Mouse (Mus musculus) c-Kit-negative CD71-positive TER-119-positive erythroid progenitor cells, embryonic 14.5 days (primary cell): ENCODE results near the gene Zdhhc11.
A peak's percentile ranks its signal among the peaks of the same experiment; 100 is the strongest.

Experiments
- DNase-seq: peaks from one replicate; pipeline ENCODE4 v3.0.0-alpha.2; 2013; ENCODE audit warnings: low read depth, low spot score

Zdhhc11 gene

DNA sequence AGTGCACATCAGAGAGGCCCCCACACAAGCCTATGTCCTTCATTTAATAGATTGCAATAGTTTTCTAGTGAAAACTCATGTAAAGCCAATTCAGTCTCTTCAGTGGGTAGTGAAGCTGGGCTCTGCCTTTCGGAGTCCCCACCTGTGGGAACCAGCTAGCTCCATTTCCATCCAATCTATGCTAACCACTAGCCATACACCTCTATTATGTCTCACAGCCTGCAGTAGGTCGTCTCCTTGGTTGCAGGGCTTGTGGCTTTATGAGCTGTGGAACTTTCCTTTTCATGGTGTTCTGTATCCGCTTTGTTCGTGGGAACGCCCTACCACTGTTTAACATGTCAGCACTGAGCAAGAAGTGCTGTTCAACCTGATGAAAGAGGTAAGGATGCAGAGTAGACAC, at the start of gene Zdhhc11:
Gene Zdhhc11, plus strand, starts transcription at position 301 of the 400 bp plus-strand sequence.
- no peak for DNase-seq

DNA sequence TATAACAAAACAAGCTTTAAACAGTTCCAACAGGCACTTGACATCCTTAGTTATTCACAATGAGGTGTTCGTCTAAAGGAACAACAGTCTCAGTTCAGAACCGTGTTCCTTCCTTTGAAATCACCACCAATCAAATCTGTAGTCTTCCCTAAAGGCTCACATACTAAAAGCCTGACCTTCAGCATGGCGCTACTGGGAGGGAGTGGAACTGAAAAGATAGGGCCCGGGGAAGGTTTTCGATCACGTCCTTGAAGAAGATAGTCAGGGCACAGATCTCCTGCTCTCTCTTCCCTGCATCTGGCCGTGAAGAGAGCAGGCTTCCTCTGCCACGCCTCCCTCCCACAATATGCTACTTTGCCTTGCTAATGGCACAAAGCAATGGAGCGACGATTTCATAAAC, 31.4 kb upstream of the Zdhhc11 start:
- DNase-seq, result no peak

DNA sequence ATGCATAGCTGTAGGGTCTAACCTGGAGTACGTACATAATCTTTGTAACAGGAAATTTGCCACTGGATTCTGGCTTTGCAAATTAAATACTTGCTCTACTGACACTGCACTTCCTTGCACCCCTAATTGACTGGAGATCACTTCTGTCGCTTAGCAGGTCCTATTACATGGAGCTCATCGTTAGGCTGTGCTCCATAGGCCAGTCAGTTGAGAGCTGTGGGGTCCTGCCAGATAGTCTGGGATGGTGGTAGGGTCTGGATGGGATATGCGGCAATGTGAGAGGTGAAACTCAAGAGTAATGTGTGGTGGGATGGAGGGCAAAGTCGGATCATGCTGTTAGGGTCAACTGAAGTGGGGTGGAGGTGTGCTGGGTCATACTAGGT, 26.7 kb upstream of the Zdhhc11 start:
- DNase-seq, result peak; percentile 12

DNA sequence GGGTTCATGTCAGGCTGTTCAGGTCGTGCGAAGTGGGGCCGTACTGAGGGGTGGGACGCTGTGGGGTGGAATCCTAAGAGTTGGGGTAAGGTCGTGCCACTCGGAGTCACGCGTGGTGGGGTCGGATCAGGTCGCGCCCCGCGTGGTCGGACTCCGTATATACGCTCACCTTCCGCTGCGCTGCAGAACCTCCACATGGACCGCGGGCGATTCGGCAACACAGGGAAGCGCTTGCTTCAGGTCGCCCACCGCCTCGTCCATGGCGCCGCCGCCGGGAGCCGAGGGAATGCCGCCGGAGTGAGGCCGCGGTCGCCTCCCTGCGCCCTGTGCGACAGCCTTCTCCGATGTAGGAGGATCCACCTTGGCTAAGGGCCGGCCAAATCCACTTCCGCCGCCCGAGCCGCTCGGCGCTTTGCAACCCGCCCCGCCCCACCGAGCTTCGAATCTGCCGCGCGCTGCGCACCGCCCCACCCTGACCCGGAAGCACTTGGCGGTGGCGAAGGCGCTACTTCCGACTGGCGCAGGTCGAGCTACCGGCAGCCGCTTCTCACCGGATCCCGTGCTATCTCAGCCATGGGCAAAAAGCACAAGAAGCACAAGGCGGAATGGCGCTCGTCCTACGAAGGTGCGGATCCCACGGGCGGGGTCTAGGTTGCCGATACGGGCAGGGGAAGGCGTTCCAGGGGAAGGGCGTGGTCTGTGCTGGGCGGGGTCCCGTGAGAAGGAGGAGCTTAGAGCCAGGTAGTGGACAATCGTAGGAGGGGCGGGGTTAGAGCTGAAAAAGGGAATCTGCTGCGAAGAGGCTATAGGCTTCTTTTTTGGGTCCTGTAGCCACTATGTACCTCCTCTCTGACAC, 26.1 kb upstream of the Zdhhc11 start, which contains the start of the genes Trip13 and Brd9:
Gene Trip13, minus strand, starts transcription at position 464 of the 856 bp plus-strand sequence.
Gene Brd9, plus strand, starts transcription at position 491 of the 856 bp plus-strand sequence.
- DNase-seq, result peak; percentile 86

DNA sequence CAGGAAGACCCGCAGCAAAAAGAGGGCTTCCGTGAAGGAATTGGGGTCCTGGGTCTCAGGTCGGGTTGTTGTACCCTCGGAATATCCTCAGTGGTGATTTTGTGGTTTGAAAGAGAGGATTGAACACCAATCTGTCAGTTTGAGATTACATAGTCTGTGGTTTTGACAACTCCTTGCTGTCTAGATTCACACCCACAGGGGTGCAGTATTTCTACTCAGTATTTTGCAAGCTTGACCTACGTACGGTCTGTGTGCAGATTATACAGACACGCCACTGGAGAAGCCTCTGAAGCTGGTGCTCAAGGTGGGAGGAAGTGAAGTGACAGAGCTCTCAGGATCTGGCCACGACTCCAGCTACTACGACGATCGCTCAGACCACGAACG, 25.5 kb upstream of the Zdhhc11 start:
- DNase-seq, result no peak

DNA sequence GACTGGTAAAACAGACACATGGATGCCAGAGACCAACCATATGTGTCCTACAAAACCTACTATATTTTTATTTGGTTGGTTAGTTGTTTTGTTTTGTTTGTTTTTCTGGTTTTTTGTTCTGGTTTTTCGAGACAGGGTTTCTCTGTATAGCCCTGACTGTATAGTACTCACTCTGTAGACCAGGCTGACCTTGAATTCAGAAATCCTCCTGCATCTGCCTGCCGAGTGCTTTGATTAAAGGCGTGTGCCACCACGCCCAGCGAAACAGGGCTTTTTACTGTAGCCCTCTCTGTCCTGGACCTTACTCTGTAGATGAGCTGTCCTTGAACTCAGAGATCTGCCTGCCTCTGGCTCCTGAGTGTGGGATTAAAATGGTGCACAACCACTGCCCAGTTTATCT, 24.6 kb upstream of the Zdhhc11 start:
- DNase-seq, result no peak

DNA sequence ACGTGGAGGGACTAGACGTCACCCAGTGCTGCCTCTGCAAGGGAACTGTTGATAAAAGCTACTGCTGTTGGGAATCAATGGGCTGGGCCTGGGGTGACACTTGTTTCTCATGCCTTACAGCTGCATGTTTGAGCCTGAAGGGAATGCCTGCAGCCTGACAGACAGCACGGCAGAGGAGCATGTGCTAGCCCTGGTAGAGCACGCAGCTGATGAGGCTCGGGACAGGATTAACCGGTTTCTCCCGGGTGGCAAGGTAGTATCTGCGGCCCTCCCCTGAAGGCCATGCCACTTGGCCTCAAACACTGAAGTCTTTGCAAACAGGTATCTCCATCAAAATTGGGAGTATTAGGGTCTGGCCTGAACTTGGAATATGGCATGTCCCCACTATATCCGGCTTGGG, 19.0 kb upstream of the Zdhhc11 start:
- no peak for DNase-seq

DNA sequence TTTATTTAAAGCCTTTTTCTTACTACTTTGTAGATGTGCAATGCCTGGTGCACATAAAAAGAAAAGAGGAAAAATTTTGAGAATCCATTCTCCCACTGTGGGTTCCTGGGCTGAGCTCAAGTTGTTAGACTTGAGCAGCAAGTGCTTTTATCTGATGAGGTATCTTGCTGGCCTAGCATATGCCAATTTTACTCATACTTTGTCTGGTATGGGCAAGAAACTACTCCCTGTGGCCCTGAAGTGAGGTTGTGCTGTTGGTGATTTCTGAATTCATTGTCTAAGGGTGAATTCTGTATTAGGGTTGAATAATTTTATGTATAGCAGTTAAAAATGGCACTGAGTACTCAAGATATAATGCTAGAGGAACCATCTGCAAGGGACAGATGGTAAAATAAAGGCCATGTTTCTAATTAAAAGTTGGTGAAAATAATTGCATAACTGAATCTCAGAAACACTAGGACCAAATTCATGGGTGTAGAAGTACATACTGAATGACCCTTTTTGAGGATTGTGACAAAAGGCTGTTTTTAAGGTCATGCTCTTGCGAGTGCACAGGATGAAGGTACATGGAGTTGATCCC, 10.0 kb upstream of the Zdhhc11 start:
- no peak for DNase-seq

DNA sequence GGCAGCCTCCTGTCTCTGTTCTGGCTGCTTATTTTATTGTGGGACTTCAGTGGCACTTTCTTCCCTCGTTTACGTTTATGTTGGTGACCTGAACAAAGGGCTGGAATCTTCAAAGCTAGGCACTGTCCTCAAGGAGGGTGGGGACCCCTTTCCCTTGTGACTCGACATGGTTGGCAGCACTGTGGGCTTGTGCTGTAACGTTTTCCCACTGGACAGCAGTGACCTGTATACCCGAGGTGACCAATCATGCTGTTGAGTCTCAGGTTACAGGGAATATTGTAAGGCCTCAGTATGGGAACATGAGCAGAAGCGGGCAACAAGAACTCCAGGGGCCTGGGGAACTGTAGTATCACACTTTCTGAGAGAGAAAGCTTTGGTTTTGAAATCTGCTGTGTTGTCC, 9.0 kb upstream of the Zdhhc11 start:
- DNase-seq, result no peak

DNA sequence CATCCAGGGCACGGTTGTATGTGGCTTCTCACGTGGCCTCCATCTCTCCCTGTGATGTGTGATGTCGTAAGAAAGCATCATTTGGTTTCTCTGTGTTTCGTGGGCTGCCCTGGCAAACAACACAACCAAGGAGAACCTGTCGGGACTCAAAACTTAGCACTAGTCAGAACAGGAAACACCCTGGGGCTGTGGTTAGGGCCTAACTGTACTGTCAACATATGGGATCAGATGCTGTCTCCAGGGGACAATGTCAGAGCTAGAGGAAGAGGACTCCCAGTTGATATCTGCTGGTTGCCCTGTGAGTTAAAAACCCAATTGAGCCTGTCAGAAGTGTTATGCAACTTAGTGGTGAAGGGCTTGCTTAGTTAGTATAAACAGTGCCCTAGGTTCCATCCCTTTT, 8.1 kb upstream of the Zdhhc11 start:
- DNase-seq, result no peak

DNA sequence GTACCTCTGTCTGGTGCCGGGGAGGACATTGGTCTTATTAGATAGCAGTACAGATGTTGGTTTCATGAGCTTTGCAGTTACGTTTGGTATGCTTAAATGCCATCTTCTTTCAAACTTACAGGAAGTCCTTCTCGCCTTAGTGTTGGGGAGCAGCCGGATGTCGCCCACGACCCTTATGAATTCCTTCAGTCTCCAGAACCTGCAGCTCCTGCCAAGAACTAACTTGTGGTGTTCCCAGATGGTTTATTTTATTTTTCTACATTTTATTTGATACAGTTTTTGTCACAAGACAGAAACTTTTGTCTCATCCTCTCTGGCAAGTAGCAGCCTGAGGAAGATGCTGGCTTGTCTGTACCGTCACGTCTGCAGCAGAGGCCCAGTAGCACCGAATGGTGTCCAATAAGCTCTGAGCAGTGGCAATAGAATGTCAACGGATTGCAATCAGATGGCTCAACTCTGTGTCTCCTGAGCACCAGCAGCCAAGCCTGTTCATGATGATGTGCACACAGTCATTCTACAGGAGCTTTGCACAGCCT, 3.5 kb upstream of the Zdhhc11 start:
- no peak for DNase-seq

DNA sequence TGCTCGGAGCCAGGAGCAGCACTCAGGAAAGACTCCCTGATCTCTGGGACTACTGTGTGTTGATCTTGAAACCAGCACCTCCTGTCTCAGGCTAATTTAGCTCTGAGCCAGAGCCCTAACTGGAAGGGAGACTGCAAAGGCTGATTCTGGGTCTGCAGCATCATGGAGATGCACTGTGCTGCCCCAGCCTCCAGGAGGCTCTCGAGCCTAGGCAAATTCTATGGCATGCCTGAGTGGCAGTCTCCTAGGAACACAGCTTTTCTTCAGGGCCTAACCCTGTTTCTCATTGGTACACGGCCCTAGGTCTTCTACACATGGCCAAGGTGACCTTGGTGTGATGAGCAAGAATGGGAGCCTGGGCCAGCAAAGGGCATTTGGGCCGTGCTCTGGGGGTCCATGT, 2.5 kb upstream of the Zdhhc11 start:
- no peak for DNase-seq

DNA sequence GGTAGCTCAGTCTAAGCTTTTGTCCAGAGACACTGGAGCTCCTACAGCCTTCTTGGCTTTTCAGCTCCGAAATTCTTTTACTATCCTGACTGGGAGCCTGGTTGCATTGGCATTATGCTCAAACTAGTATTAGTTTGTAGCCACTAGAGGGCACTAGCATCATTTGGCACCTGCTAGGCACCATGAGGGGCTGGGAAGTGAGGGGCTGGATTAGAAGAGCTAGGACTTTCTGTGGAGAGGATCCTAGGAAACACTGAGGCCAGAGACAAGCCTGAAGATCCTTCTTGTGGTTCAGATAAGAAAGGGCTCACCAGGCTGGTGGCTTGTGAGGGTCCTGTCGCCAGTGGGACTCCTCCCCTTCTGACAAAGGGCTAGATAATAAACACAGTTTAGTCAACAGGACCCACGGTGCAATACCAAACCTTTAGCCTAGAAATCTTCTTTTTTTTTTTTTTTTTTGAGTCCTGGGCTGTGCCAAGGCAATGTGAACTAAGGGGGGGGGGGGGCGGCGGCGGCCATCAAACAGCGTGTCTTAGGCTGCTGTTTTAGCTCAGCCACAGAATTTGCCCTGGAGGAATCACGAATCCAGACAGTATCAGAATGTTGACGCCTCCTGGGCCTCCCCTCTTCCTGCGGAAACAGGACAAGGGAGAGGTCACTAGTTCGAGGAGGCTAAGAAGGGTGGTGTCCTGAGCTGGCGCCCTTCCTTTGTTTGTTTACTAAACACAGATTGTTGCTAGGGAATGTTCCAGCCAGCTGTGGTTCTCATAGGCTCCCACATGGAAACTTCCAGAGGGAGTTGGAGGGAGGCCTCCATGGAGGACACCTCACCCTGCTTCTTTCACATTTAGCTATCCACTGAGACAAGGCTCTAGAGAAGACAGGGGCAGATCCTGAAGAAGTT, 7.1 kb downstream of the Zdhhc11 start:
- peak; percentile 12 for DNase-seq

DNA sequence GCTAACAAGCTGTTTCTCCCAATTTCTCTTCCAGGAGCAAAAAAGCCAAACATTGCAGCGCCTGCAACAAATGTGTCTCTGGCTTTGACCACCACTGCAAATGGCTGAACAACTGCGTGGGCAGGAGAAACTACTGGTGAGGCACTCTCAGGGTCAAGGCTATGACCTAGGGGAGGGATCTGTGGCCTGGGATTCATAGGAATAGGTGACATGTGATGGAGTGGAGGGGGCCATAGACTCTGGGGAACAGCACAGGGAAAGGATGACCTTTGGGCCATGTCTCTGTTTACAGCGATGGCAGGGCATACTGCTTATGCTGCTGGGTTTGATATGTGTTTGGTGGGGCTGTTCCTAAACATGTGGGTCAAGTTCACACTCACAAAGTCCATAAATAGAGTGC, 10.9 kb downstream of the Zdhhc11 start:
- no peak for DNase-seq

DNA sequence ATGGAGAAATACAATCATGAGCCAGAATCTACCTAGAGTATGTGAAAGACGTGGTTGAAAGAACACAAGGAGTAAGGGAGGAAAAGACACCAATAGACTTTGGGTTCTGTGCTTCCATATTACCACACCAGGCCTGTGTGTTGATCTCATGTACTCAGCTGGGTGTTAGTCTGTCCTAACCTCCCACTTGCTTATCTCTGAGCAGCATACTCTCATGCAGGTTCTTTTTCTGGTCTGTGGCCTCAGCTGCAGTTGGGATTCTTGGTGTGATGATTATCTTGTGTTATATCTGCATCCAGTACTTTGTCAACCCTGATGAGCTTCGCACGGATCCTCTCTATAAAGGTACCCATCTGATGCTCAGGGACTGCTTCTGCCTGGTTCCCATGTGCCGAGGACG, 13.3 kb downstream of the Zdhhc11 start:
- no peak for DNase-seq

DNA sequence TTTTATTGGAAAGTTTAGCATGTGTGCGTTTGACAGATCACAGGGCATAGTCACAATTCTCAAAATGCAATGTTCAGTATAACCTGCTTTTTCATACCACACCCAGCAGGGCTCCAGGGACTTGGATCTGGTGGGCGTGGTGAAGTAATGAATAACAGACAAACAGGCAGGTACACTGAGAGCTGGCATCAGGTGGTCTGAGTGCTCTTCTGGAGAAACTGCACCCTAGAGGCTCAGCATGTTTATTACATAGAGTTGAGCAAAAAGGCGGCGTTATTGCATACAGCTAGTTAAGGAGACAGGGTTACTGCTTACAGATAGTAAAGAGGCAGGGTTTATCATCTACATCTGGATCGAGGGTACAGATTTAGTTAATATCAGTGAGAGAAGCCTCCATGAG, 26.7 kb downstream of the Zdhhc11 start:
- no peak for DNase-seq

DNA sequence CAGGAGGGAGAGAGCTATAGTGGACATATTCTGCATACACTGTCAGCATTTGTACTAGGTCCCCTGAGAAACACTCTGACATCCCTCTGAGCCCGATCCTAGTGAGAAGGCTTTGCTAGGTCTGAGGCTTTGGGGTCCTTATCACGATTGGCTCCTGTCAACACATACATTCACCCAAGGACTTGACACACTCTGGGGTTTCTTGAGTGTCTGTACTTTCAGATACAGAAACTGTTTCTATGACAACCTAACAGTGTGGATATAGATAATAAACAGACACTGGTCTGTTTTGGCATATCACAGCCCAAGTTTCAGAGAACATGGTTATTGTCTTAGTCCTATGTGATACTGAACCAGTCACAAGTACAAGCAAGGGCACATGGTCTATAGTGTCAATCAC, 27.1 kb downstream of the Zdhhc11 start:
- no peak for DNase-seq

DNA sequence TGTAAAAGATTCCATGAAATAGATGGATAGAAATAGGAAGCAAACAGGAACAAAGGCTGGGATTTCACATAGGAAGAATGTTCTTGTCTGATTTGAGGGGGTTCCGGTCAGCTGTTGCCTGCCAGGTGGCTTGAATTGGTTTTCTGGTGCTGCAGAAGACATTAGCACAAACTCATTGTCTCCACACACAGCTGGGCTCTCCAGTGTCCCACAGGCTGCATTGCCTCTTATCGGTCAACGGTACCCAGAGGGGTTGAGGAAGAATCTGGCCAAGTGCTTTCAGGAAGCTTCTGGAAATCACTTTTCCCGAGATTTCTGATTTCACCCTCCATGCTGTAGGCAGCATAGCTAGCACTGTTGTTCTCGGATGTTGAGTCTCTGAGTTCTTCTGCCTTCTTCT, 27.6 kb downstream of the Zdhhc11 start:
- DNase-seq, result no peak

DNA sequence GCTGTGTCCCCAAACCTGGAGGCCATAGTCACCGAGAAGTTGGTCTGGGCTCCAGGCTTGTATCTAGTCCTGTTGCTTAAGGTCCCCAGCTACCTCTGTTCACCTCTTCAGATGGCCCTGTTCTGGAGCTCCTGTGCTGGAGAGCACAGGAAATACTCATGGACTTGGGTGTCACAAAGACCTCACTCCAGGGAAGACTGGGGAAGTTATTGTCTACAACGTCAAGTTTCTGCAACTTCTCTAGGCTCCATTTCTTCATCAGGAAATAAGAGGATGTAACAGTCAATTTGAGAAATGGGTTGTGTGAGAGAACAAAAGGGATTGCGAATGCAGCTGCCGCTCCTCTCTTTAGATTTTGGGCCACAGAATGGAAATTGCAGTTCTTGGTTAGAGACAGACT, 32.8 kb downstream of the Zdhhc11 start:
- no peak for DNase-seq

DNA sequence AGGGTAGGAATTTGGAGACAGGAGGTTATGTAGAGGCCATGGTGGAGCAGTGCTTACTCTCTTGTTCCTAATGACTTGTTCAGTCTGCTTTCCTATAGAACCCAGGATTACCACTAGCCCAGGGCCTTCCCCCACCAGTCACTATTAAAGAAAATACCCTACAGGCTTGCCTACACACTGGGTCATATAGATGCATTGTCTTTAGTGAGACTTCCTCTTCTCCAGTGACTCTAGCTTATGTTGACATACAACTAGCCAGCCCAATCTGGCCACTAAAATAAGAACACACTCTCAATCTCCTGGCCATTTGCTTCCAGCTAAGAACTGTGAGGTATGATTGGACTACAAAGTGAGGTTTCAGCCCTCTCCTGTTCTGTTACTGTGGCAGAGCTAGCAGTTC, 36.9 kb downstream of the Zdhhc11 start:
- DNase-seq, result no peak

DNA sequence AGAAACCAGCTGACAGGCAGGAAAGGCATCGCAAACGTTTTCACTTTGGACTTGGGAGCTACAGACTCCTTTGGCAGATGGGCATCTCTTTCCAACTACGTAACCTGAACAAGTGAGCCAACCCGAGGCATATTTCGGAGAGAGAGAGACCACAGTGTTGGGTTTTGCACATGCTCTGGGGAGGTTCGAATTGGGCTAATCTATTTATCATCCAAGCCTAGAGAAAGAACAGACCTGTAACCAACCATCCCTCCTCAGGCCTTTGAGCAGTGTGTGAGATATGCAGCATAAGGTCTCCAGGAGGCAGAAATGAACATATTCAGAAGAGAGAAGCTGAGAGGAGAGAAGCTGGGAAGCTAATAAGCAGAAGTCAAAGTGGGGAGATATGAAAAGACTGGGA, 37.3 kb downstream of the Zdhhc11 start:
- no peak for DNase-seq

DNA sequence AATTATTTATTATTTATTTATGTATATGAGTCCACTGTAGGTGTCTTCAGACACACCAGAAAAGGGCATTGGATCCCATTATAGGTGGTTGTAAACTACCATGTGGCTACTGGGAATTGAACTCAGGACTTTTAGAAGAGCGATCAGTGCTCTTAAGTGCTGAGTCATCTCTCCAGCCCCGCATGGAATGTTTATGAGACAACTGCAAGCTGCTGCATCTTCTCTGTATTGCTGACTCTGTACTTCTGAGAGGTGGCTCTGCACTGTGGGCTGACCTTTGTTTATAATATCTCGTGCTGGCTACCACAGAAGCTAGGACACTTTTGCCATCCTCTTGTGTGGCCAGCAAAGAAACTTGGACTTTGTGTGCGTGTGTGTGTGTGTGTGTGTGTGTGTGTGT, 37.8 kb downstream of the Zdhhc11 start:
- DNase-seq, result no peak
